Comparison of ENCODE assay signal across 18 mouse cellular contexts in genomic region chr1:30437964-30438363, GRCm38 (mm10).
"Had no signal": no experiment of that assay in that cellular context is flagged by ENCODE, and none has a peak within 500 bp of the region (broad histone marks: within the 10 kb centered on the region; RNA-seq: fewer than 3 reads in every experiment).

No protein-coding gene starts in this region.

- H3K4me1 ChIP-seq: midbrain, embryonic 10.5 days; midbrain, embryonic 12.5 days; neural tube, embryonic 13.5 days; neural tube, embryonic 15.5 days had no signal

- DNase-seq: lung, adult 18-20 months; lung, embryonic 14.5 days; lung, postnatal 10 days; lung, postnatal 4 days; midbrain, embryonic 14.5 days; retina, postnatal 1 day; right cerebral cortex, postnatal 25 days; right cerebral cortex, postnatal 4 days; spleen, adult 18-20 months; thymus, adult 2 months; thymus, postnatal 25 days; thymus, postnatal 4 days had no signal

- ATAC-seq: midbrain, embryonic 16.5 days had no signal

- H3K4me3 ChIP-seq: midbrain, embryonic 10.5 days; midbrain, embryonic 12.5 days; myocyte; neural tube, embryonic 13.5 days; neural tube, embryonic 15.5 days had no signal

- H3K27me3 ChIP-seq: midbrain, embryonic 12.5 days; neural tube, embryonic 13.5 days; neural tube, embryonic 15.5 days had no signal

- H3K4me2 ChIP-seq: lung, embryonic 14.5 days; midbrain, embryonic 12.5 days; neural tube, embryonic 13.5 days; neural tube, embryonic 15.5 days had no signal

- H3K9ac ChIP-seq: lung, embryonic 14.5 days; midbrain, embryonic 12.5 days; neural tube, embryonic 13.5 days; neural tube, embryonic 15.5 days had no signal

- H3K36me3 ChIP-seq: midbrain, embryonic 10.5 days; midbrain, embryonic 12.5 days; neural tube, embryonic 13.5 days; neural tube, embryonic 15.5 days had no signal

- H3K9me3 ChIP-seq: midbrain, embryonic 10.5 days; midbrain, embryonic 12.5 days; neural tube, embryonic 13.5 days; neural tube, embryonic 15.5 days had no signal

- H3K27ac ChIP-seq: midbrain, embryonic 10.5 days; midbrain, embryonic 12.5 days; neural tube, embryonic 13.5 days; neural tube, embryonic 15.5 days had no signal
